Mouse (Mus musculus) layer of hippocampus, adult 11-12 months (tissue): ENCODE measurements around the gene Ryr2.
"Not testable (repeated sequence)": the region's sequence is repeated elsewhere in the genome, so short reads cannot be mapped to it uniquely, and the experiment has no call there.

Source experiments
- DNase-seq: peaks from one replicate; pipeline ENCODE4 v3.0.0; 2022; ENCODE audit warnings: low spot score

Gene Ryr2

DNA sequence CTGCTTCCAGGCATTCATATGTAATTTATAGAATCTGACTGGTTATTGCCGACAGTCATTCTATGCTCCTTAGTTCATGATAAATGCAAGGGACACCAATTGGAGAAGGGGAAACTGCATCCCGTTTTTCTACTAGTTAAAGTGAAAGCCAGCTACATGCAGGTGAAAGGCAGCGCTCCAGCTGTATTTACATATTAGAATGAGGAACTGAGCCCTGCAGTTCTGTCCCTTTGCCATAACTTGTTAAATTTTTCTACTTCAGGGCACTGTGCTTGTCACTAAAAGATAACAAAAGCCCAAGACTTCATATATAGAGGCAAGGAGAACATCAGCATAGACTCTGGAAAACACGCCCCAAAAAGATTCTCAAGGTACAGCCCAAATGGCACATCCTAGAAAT, 165.0 kb downstream of the Ryr2 start:
- DNase-seq = no peak

DNA sequence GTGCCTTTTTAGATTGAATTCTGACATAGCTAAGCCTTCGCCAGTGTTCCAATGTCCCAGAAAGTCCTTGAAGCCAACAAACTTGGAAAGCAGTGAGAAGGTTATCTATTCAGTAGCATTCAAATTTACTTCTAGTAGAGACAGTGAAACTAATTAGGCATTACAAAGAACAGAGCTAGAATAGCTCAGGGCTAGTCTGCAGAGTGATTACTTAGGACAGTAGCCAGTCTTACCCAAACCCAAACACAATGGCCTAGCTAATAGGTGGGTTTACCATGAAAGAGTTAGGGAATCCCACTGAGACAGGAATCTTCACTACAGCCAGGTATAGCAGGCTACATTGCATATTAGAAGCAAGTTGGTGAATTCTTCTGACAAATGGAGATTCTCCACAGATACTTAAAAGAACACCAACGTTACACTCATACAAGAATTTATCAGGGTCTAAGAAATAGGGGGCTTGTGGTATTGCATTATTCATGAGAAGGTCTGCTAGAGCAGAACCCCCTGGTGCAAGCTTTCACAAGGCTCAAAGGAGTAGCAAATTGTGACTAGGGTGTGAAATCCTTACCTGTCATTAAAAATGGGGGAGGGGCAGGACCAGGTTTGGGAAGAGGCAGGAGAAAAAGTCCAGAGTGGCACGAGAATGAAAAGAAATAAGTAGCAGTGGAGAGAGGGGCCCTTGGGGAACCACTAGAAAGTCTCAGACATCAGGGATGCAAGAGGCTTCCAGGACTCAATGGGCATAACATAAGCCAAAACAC, 172.3 kb downstream of the Ryr2 start:
- DNase-seq = not testable (repeated sequence)

DNA sequence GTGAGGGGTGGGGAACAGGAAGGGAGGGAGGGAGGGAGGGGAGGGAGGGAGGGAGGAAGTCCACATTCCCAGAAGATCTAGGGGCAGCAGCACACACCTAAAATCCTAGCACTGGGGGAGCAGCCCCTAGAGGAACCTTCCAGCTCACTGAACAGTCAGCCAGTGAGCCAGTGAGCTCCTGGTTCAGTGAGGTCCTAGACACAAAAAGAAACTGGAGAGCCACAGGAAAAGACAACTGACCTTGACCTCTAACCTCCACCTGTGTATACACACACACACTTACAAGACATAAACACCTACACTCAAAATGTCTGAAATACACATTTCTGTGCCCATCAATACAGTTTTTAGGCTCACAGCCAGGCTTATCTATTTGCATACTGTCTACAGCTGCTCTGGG, 173.4 kb downstream of the Ryr2 start:
- no peak for DNase-seq

DNA sequence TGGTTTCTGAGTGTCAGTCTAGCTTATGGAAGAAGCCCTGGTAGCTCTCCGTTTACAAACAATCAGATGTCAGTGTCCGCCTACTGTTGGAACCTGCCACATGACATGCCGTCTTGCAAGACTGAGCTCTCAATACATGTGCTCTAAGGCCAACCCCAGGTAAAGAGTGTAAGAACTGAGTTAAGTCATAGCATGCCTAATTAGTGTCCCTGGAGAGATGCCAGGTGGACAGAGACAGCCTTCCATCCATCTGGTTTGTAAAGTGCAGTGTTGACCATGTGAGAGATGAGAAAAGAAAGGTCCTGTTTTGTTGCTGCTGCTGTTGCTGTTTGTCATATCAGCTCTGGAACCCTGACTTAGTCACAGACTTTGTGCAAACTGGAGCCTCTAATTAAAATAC, 178.0 kb downstream of the Ryr2 start:
- no peak for DNase-seq

GRCm38 (mm10) chr13:11927727-11928126, 179.0 kb downstream of the Ryr2 start:
- no peak for DNase-seq

DNA sequence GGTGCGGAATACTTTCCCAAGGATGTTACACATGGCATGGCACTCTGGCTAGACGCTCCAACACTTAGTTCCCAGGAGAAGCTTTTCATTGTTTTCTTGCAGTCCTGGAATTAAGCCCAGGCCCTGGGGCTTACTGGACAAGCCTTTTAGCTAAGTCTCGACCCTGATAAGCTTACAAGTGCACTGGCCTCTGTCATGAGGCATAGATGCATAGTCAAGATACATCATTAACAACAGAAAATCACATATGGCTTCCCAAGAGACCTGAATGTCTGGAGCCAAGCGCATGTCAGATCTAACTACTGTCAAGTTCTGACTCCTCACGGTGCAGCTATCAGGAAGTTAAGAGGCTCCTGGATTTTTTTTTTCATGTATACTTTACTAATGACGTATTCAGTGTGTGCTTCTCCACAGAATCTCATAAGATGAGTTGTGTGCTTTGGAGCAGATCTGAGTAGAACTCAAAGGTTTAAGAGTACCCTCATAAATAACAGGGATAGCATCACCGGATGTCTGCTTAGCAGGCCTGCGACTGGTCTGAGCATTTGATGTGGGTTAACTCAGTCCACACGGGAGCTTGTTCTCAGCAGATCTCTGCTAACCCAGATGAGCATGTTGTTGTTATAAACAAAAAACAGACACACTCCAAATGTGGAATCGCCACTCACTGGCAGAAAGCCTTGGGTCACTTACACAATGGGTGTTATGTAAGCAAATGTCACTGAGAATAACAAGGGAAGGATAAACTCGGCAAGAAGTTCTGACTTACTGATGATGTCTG, 179.8 kb downstream of the Ryr2 start:
- no peak for DNase-seq

GRCm38 (mm10) chr13:11926215-11926614, 180.5 kb downstream of the Ryr2 start:
- DNase-seq = no peak

DNA sequence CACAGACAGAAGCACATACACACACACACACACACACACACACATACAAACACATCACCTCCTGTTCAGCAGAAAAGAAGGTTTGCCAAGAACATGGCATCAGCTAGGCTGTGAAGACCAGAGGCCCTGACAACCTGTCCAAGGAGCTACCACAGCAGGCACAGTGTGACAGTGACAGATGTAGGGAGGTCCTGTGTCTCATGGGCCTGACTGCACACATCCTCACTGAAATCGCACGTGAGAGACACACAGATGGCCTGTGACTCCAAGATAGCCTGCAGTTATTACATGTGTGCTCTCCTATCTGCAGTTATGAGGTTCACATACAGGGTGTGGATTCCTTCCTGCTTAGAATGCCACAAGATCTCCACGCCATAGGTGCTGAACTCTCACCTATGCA, 182.0 kb downstream of the Ryr2 start:
- no peak for DNase-seq

DNA sequence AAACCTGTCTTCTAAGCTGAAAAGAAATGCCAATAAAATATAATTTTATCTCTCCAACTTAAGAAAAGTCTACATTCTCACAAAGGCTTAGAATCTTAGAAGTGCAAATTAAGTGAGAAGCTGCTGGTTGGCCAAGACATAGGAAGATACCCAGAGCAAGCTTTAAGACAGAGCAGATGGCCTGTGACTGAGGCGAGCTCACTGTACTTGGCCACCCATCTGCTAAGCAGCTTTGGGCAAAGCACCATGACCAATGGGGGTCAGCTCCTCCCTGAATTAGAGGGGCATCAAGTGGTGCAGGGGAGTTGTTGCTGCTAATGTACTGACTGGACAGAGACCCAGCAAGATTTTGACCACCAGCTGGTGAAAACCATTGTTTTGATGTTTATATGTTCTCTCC, 186.2 kb downstream of the Ryr2 start:
- no peak for DNase-seq

GRCm38 (mm10) chr13:11919448-11919847, 187.3 kb downstream of the Ryr2 start:
- no peak for DNase-seq

DNA sequence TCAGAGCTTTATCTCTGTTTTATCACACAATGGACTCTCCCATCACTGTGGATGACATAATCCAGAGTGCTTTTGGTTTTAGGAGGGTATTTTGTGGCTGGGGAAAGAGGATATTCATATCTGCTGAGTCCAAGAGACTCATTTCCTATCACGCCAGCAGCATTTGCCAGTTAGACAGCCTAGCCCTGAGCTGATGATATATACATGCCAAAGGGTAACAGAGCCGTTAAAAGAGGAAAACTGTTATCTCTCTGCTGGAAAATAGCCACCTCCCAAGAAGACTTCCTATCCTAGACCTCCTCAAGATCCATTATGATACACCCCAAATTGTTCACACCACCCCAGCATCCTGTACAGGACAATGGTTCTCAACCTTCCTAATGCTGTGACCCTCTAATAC, 191.1 kb downstream of the Ryr2 start:
- no peak for DNase-seq

GRCm38 (mm10) chr13:11914682-11915081, 192.1 kb downstream of the Ryr2 start:
- DNase-seq = no peak

DNA sequence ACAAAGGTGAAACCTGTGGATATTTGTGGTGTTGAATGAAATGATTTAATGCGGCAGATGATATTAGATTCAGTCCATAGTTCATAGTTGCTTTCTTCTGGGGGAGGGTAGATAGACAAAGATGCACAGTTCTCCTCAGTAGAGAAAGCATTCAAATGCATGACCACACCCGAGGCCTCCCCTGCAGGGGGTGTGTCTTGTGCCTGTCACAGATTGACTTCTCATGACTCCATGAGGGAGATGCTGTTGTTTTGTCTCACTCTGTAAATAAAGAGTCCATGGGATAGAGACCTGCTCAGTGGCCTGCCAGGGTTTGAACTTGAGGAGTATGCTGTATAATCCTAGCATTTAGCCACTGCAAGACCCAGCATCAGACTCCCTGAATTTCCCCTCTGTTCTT, 194.5 kb downstream of the Ryr2 start:
- DNase-seq = no peak

DNA sequence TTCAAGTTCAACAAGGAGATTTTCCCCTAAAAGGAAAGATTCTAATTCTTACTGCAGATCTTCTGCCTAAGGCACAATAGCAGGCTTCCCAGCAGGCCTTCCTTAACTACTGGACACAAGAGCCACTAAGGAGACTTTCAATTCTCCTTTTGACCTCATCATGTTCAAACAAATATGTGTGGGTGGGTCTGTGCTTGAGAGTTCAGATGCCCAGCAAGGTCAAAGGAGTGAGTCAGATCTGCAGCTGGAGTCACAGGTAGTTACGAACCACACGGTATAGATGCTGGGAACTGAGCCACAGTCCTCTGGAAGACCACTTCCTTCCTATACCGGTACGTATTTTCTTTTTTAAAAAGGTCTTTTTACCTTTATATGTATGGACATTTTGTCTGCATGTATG, 198.6 kb downstream of the Ryr2 start:
- DNase-seq = no peak

DNA sequence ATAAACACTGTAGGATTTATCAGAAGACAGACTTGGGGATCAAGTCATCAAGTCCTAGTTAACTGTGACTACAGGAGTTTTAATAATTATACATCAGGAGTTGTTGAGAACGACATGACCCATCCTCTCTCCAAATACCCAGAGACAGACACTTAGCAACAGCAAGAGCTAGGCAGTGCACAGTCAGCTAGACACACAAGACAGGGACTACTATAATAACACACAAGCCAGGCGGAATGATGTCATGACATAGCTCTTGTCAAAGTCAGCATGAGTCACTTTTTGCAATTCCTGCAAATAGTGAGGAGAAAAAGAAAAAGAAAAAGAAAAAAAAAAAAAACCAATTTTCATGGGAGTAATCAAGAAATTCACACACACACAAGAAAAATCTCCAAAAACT, 201.6 kb downstream of the Ryr2 start:
- no peak for DNase-seq

DNA sequence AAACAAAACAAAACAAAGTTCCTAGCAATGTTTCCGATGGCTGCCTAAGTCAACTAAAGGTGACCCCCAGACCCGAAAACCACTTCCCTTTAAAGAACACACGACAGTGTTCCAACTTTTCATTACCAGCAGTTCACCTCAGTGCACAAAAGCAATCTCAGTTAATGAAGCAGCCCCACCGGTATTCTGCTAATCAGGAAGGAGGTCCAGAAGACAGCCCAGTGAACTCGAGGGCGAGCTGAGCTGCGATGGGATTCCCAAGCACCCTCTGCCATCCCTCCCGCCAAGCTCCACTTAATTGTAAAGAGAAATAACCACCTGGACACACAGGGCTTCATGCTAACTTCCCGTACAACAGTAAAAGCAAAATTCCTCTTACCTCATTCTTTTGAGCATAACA, 203.5 kb downstream of the Ryr2 start:
- no peak for DNase-seq

GRCm38 (mm10) chr13:11902856-11903255, 203.9 kb downstream of the Ryr2 start:
- DNase-seq = no peak

- no peak for DNase-seq
Measured at GRCm38 (mm10) chr13:11900631-11901030, 206.1 kb downstream of the Ryr2 start.

- no peak for DNase-seq
Measured at GRCm38 (mm10) chr13:11895631-11896030, 211.1 kb downstream of the Ryr2 start.

DNA sequence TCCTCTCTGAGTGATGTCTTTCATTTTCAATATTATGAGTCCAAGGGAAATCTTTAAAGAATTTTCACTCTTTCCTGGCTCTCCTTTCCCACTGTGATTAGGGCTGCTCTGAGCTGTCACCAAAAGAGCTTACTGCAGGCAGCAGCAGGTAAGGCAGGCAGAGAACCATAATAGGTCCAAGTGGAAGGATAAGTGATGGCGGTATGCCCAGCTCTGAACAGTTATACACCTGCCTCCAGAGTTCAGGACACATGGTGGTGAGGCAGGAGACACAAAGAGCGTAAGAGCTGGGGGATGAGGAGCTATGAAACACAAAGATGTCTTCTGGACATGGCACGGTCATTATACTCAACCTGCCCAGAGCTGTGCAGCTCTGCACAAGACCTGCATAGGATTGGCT, 215.0 kb downstream of the Ryr2 start:
- no peak for DNase-seq

DNA sequence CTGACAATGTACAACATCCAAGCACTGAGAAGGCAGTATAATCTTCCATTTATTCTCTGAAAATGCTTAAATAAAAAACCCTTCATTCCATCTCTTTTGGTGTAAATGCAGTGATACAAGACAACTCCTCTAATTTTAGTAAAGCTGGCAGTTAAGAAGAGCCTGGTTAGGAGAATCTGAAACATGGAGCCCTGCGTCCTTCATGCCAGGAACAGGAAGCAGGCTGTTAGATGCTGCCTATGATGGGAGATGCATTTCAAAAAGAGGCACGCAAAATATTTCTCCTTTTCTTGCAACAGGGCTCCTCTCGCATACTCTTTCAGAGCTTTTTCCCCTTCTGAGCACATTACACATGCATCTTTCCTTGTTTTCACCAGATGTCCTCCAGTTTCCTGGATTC, 215.6 kb downstream of the Ryr2 start:
- no peak for DNase-seq

- no peak for DNase-seq
Measured at GRCm38 (mm10) chr13:11884175-11884574, 222.6 kb downstream of the Ryr2 start.

GRCm38 (mm10) chr13:11882359-11882758, 224.4 kb downstream of the Ryr2 start:
- DNase-seq = no peak
